Mouse (Mus musculus): Measurements from ENCODE around the gene Dnajc28.

GRCm38 (mm10) chr16:91628673-91629072 is 9.8 kb upstream of the Dnajc28 start:
- TF ChIP-seq CTCF (conservative IDR thresholded peaks at IDR 0.05; ENCODE audit: low read length) (no peak), NANOG (IDR thresholded peaks at IDR 0.05; ENCODE audit: borderline replicate concordance, low read length) (no peak)
